Mouse (Mus musculus) mouse trophoblast stem cell (cell line): ENCODE data around the gene Vmn1r116.
"Not testable (repeated sequence)": the region's sequence is repeated elsewhere in the genome, so short reads cannot be mapped to it uniquely, and the experiment has no call there.

ENCODE experiments used
- in situ Hi-C, 2 experiments: fragments of 300-500 bp; cut with MseI, MboI; formaldehyde crosslinking; loops; 2 replicates in 1 of 2; 3 replicates in 1 of 2; pipeline ENCODE4 v1.15.1; 2025

The Vmn1r116 gene

DNA sequence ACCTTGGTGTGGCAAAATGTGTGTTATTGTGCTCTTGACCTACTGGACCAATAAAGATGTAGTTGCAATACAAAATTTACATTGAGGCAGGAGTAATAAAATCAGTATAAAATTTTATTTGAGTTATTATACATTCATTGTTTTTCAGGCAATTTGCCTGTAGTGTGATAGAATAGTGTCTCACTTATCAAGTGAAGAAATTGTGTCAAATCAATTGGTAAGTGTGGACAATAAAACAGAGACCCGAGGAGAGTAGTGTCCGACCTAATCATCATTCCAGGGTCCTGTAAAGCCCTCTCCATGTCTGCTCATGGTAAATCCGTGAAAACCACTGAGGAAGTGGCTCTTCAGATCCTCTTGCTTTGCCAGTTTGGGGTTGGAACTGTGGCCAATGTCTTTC lies at the start of gene Vmn1r116:
Vmn1r116 (plus strand) TSS at position 301 of the 400 bp plus-strand sequence.
- in situ Hi-C loops, result not testable (repeated sequence)

DNA sequence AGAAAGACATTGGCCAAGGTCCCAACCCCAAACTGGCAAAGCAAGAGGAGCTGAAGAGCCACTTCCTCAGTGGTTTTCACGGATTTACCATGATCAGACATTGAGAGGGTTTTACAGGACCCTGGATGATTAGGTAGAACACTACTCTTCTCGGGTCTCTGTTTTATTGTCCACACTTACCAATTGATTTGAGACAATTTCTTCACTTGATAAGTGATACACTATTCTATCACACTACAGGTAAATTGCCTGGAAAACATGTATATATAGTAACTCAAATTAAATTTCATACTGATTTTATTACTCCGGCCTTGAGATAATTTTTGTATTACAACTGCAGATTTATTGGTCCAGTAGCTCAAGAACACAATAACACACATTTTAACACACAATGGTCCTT lies 27.2 kb upstream of the Vmn1r116 start, which contains the start of gene Vmn1r115:
Vmn1r115 (minus strand) TSS at position 101 of the 400 bp plus-strand sequence.
- in situ Hi-C loops, result not testable (repeated sequence)

DNA sequence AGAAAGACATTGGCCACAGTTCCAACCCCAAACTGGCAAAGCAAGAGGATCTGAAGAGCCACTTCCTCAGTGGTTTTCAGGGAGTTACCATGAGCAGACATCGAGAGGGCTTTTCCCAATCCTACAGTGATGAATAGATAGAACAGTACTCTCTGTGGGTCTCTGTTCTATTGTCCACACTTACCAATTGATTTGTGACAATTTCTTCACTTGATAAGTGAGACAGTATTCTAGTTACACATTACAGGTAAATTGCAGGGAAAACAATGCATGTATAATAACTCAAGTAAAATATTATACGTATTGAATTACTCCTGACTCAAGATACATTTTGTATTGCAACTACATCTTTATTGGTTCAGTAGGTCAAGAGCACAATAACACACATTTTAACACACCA lies 12.0 kb downstream of the Vmn1r116 start, which contains the start of gene Vmn1r117:
Vmn1r117 (minus strand) TSS at position 101 of the 400 bp plus-strand sequence.
- in situ Hi-C loops, result not testable (repeated sequence)

DNA sequence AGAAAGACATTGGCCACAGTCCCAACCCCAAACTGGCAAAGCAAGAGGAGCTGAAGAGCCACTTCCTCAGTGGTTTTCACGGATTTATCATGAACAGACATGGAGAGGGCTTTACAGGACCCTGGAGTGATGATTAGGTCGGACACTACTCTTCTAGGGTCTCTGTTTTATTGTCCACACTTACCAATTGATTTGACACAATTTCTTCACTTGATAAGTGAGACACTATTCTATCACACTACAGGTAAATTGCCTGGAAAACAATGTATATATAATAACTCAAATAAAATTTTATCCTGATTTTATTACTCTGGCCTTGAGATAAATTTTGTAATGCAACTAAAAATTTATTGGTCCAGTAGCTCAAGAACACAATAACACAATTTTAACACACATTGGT lies 40.2 kb downstream of the Vmn1r116 start, which contains the start of gene Vmn1r118:
Vmn1r118 (minus strand) TSS at position 101 of the 400 bp plus-strand sequence.
- in situ Hi-C loops, result not testable (repeated sequence)
